Mouse (Mus musculus): ENCODE data around the gene Relt. TPM values are rescaled to one million over a fixed set of nuclear protein-coding genes. Genes with fewer than 3 reads are reported as not detected.

Relt gene
- polyA plus RNA-seq, 1 experiment from 2014 or later: 4.4 TPM

DNA sequence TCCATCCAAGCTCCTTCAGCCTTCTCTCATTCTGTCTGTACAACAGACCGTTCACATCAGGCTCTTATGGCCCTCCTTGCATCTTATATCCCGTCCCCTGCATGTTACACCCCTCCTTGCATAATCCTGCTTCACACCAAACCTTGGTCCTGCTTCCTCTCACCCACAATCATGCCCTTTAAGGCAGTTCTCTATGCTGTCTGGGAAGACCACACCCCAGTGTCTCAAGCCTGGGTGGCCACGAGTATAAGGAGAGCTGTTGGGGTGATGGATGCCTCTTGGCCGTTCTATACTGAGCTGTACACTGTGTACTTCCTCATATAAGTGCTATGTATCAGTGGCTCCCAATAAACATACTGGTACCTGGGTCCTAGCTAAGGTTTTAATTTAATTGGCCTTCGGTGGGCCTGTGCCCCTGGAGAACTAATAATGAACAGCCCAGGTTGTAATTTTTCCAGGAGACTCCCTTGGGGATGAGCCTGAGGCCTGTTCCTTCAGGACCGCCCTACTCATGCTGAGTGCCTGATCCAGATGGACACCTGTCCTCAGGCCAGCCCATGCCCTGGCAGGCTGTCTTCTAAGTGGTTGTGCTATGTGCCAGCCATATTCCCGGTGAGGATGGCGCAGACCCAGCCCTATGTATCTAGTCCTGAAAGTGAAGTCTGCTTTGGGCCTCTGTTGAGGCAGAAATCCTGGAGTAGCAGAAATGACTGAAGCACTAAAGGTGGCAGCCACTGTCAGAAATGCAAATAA lies 6.8 kb upstream of the Relt start:
- H3K27me3 ChIP-seq (ENCODE audit: insufficient read depth, poor library complexity, severe bottlenecking): no peaks in the 10 kb centered on the region
- no peak overlapping the region for H3K4me3 ChIP-seq
- peaks cover 25% of the 10 kb centered on the region for H3K4me1 ChIP-seq
- DNase-seq (ENCODE audit: low spot score): no peak
- H3K27ac ChIP-seq: peak overlapping the region; percentile 31; the same call in 1 of the 2 replicates
- 83% methylated on average over 8 of the region's 8 CpGs for WGBS
- no peaks in the 10 kb centered on the region for H3K9me3 ChIP-seq
- peaks cover 38% of the 10 kb centered on the region for H3K36me3 ChIP-seq

DNA sequence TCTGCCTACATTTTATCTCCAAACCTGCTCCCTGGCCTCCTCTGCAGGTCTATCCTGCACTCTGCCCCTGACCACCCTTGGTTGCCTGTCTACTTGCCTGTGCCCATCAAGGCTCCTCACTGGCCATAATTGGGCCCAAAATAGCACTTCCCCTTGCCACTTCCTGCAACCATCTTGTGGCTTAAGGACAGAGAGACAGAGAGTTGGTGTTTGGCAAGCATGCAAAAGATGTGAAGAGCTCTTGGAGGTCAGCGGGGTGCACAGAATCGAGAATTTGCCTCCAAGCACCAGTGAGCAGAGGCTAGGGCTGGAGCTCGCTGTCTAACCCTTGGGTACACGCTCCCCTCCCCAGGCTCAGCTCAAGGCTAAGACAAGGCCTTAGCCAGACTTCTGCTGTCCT lies 5.3 kb upstream of the Relt start:
- H3K27me3 ChIP-seq (ENCODE audit: insufficient read depth, poor library complexity, severe bottlenecking): no peaks in the 10 kb centered on the region
- H3K4me3 ChIP-seq: no peak overlapping the region
- H3K27ac ChIP-seq: peak overlapping the region; percentile 19; the same call in 1 of the 2 replicates
- no peak for DNase-seq (ENCODE audit: low spot score)
- peaks cover 24% of the 10 kb centered on the region for H3K36me3 ChIP-seq
- WGBS: 57% methylated on average over 4 of the region's 4 CpGs
- no peaks in the 10 kb centered on the region for H3K9me3 ChIP-seq
- peaks cover 25% of the 10 kb centered on the region for H3K4me1 ChIP-seq

DNA sequence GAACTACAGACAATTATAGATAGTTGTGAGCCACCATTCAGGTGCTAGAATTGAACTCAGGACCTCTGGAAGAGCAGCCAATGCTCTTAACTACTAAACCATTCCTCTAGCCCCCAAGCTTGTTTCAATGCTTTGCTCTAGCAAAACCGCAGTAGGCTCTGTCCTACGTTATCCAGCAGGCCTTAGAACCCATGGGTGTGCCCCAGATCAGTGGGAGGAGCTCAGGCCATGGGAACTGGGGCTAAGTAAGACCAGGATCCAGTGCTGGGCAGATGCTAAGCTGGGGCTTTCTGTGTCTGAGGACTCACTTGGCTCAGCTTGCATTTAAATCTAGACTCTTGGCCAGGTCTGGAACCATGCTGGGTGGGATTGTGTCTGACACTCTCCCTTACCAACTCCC lies 4.3 kb upstream of the Relt start:
- Histone ChIP-seq H3K27me3 (ENCODE audit: insufficient read depth, poor library complexity, severe bottlenecking) (no peaks in the 10 kb centered on the region), H3K4me1 (peaks cover 34% of the 10 kb centered on the region), H3K27ac (no peak overlapping the region), H3K4me3 (no peak overlapping the region), H3K9me3 (no peaks in the 10 kb centered on the region), H3K36me3 (peaks cover 14% of the 10 kb centered on the region)
- DNase-seq (ENCODE audit: low spot score): no peak
- WGBS: 44% methylated on average over 2 of the region's 2 CpGs

DNA sequence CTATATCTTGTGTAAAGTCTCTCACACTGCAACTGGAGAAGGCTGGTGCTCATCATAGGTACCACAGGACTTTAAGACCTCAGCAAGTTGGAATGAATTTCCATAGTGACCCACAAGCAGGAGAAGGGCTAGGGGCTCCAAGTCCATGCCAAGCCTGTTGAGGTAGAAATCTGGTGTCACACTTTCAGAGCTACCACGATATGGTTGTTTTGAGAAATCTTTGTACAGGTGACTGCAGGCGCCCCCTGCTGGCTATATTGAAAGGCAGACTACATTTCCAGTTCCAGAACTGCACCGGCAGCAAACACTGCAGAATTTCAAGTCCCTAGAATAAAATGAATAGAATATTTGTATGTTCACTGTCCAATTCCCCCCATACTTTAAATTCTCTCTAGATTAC lies 3.4 kb upstream of the Relt start:
- Histone ChIP-seq H3K36me3 (peaks cover 5% of the 10 kb centered on the region), H3K27ac (no peak overlapping the region), H3K9me3 (no peaks in the 10 kb centered on the region), H3K4me1 (peaks cover 39% of the 10 kb centered on the region), H3K4me3 (no peak overlapping the region), H3K27me3 (ENCODE audit: insufficient read depth, poor library complexity, severe bottlenecking) (no peaks in the 10 kb centered on the region)
- DNase-seq (ENCODE audit: low spot score): peak; percentile 80
- 13% methylated on average over 3 of the region's 3 CpGs for WGBS

DNA sequence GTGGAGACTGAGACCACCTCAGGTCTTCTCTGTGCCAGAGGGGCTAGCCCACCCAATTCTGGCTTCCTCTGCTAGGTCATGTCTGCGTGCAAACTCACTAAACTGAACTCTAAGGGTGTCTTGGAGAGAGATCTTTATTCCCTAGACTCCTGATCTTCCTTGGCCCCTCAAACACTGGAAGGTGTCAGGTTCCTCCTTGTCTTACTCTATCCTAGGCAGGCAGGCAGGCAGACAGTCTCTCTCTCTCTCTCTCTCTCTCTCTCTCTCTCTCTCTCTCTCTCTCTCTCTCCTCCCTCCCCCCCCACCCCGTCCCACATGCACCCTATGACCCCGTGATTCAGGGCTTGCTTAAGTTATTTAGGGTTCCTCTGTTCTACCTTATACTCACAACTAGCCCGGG lies 893 bp downstream of the Relt start:
- no peaks in the 10 kb centered on the region for H3K27me3 ChIP-seq (ENCODE audit: insufficient read depth, poor library complexity, severe bottlenecking)
- no peak for DNase-seq (ENCODE audit: low spot score)
- H3K36me3 ChIP-seq: no peaks in the 10 kb centered on the region
- WGBS: 5% methylated on average over 4 of the region's 4 CpGs
- H3K27ac ChIP-seq: peak overlapping the region; percentile 92
- H3K4me3 ChIP-seq: peak overlapping the region; percentile 85
- H3K9me3 ChIP-seq: no peaks in the 10 kb centered on the region
- peaks cover 52% of the 10 kb centered on the region for H3K4me1 ChIP-seq

DNA sequence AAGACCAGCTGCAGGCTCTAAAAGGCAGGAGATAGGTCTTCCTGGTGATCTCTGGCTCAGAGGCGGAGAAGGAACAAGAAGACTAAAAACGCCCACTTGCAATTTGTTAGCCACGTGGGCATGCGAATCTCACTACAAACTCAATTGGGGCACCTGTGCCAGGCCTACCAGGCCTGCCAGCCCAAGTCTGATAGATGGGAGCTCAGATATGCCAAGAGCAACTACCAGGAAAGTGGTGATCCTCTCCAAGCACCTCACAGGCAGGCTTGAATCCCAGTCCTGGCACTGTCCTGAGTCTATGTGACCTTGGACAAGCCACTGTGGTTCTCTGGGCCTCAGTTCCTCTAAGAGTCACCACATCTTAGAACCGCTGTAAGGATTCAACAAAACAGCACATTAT lies 2.0 kb downstream of the Relt start:
- Histone ChIP-seq H3K4me3 (no peak overlapping the region), H3K9me3 (no peaks in the 10 kb centered on the region), H3K36me3 (no peaks in the 10 kb centered on the region), H3K27me3 (ENCODE audit: insufficient read depth, poor library complexity, severe bottlenecking) (no peaks in the 10 kb centered on the region), H3K4me1 (peaks cover 57% of the 10 kb centered on the region), H3K27ac (peak overlapping the region; percentile 49; the same call in 1 of the 2 replicates)
- WGBS: 84% methylated on average over 5 of the region's 5 CpGs
- no peak for DNase-seq (ENCODE audit: low spot score)

DNA sequence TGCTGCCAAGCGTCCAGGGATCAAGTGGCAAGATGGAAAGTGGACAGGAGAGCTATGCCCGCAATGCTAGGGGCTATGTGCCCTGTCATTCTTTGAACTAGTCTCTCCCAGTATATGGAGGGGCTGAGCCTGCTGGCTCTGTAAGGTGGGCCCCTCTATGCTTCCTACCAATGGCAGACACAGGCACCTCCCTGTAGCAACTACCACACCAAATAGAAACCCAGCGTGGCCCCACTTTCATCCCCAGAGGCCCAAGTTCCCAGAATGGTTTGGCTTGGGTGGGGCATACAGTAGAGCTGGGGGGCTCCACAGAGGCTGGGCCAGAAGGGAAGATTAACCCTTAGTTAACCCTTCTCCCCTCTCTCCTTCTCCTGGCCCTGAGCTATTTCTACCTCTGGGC lies 2.8 kb downstream of the Relt start:
- H3K27me3 ChIP-seq (ENCODE audit: insufficient read depth, poor library complexity, severe bottlenecking): no peaks in the 10 kb centered on the region
- peaks cover 64% of the 10 kb centered on the region for H3K4me1 ChIP-seq
- H3K27ac ChIP-seq: peak overlapping the region; percentile 49; the same call in 1 of the 2 replicates
- H3K4me3 ChIP-seq: no peak overlapping the region; the same call in 1 of the 2 replicates
- peak; percentile 88 for DNase-seq (ENCODE audit: low spot score)
- WGBS: 64% methylated on average over 3 of the region's 3 CpGs
- no peaks in the 10 kb centered on the region for H3K36me3 ChIP-seq
- H3K9me3 ChIP-seq: no peaks in the 10 kb centered on the region

DNA sequence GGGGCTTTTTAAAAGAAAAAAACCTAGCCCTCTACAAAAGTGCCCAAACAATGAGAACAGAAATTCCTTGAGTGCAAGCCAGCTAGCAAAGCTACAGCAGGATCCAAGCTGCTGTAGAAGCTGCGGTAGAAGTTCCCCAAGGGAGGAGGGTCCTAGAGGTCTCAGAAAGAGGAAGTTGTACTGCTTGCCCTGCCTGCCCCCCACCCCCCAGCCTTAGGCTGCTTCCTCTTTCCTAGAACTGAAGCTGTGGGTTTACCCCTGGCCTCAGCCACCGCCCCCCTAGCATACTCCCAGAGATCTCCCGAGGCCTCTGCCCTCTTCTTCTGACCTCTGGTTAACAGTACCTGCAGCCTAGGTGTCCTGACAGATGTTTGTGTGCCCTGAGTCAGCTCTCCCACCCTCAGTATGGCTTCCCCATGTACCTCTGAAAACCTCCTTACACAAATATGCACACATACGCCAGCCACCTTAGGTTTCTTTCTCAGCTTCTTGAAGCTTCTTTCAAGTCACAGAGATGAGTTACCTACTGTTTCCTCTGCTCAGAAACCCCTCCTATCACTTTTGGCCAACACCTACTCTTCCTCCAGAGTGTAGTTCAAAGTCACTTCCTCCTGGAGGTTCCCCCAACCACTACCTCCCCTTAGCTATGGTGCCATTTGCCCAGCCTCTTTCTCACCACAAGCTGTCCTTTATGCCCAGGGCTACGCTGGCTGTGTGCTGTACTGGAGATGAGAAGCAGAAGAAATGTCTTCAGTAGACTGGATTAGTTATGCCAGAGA lies 7.3 kb downstream of the Relt start:
- H3K4me3 ChIP-seq: no peak overlapping the region
- WGBS: 58% methylated on average over 5 of the region's 5 CpGs
- no peaks in the 10 kb centered on the region for H3K9me3 ChIP-seq

DNA sequence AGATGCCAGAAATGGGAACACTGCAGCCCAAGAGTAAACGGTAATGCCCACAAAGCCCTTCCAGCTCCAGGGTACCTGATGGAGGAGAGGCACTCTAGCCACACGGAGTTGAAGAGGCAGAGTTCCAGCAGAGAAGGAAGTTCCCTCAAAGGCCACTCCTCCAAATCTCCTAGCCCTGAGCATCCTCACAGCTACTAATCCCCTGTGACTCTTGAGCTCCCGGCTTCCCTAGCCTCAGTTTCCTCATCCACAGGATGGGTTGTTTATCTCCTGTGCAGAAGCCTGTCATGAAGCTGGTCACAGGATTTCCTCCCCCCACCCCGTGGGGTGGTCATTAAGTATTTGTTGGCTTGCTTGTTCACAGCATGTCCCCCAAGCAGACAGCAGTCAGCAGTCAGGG lies 7.9 kb downstream of the Relt start:
- 42% methylated on average over 4 of the region's 4 CpGs for WGBS
- H3K36me3 ChIP-seq: no peaks in the 10 kb centered on the region
- H3K27ac ChIP-seq: peak overlapping the region; percentile 76
- no peak overlapping the region for H3K4me3 ChIP-seq
- peaks cover 79% of the 10 kb centered on the region for H3K4me1 ChIP-seq
- H3K27me3 ChIP-seq (ENCODE audit: insufficient read depth, poor library complexity, severe bottlenecking): no peaks in the 10 kb centered on the region
- H3K9me3 ChIP-seq: no peaks in the 10 kb centered on the region
- DNase-seq (ENCODE audit: low spot score): no peak

More for the DNA sequence above, 7.3 kb downstream of the Relt start:
- peaks cover 85% of the 10 kb centered on the region for H3K4me1 ChIP-seq
- H3K36me3 ChIP-seq: no peaks in the 10 kb centered on the region
- no peaks in the 10 kb centered on the region for H3K27me3 ChIP-seq (ENCODE audit: insufficient read depth, poor library complexity, severe bottlenecking)
- no peak for DNase-seq (ENCODE audit: low spot score)
- peak overlapping the region; percentile 76 for H3K27ac ChIP-seq

DNA sequence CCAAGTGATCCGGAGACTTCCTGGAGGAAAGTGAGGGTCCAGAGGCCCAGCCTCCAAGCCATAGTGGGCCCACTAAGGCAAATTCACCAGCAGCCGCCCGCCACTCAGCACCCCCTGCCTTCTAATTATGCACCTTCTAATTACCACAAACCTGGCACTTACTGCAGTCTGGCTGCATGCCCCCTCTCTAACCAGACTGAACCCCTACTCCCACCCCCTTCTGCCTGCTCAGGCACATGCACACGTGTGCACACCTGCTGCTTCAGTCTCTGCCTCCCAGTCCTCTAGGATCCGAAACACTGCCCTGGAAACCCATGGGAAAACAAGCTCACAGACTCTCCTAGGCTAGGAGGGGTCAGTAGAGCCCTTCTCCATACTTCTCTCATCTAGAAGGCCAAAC lies 8.4 kb downstream of the Relt start:
- Histone ChIP-seq H3K4me1 (peaks cover 76% of the 10 kb centered on the region), H3K27me3 (ENCODE audit: insufficient read depth, poor library complexity, severe bottlenecking) (no peaks in the 10 kb centered on the region), H3K4me3 (no peak overlapping the region), H3K36me3 (peaks cover 3% of the 10 kb centered on the region; the same call in 1 of the 2 replicates), H3K27ac (peak overlapping the region; percentile 63), H3K9me3 (no peaks in the 10 kb centered on the region)
- no peak for DNase-seq (ENCODE audit: low spot score)
- 80% methylated on average over 5 of the region's 5 CpGs for WGBS

DNA sequence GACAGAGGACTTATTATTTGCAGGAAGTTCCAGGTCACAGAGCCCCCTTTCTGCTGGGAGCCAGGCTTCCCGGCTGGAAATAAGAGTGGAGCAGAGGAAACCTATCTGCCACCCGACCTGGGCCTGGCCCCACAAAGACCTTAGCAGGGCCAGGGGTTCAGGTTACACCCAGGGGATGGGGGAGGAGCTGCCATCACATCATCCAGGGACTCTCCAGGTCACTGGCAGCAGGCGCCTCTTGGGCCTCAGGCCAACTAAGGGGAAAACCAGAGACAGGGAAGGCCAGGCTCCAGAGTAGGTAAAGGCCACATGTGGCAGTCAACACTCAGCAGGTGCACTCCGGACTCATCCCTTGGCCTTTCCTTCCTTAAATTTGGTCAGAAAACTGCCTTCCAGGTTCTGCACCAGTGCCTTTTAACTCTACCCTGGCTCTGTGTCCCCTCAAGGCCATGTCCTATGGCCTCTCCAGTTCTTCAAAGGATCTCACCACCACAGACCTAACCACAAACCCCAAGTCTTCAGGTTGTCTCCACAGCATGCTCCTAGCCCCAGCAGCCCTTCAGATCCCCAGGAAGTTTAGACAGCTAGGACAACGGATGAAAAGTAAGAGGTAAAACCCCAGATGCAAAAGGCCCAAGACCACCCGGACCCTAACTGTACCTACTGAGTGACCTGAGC lies 9.0 kb downstream of the Relt start:
- Histone ChIP-seq H3K27ac (peak overlapping the region; percentile 63), H3K4me3 (no peak overlapping the region), H3K27me3 (ENCODE audit: insufficient read depth, poor library complexity, severe bottlenecking) (no peaks in the 10 kb centered on the region), H3K9me3 (no peaks in the 10 kb centered on the region), H3K36me3 (peaks cover 7% of the 10 kb centered on the region; the same call in 1 of the 2 replicates), H3K4me1 (peaks cover 73% of the 10 kb centered on the region)
- 38% methylated on average over 6 of the region's 6 CpGs for WGBS
- no peak for DNase-seq (ENCODE audit: low spot score)

DNA sequence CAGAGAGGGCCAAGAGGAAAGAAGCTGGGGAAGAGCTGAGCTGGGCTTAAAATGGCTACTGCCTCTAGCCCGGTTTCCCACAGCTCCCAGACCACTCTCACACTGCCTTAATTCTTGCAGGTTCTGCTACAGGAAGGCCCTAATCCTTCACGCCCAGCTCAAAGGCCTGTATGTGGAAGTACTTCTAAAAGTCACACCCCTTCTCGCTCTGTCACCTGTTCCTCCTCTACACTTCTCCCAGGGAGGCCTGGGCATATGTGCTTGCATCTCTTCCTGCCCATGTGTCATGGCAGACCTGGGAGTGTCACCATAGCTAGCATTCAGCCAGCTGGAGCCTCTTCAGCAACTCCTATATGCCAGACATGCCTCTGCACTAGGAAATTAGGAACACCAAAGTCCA lies 9.8 kb downstream of the Relt start:
- peaks cover 7% of the 10 kb centered on the region; the same call in 1 of the 2 replicates for H3K36me3 ChIP-seq
- H3K27ac ChIP-seq: peak overlapping the region; percentile 63
- 73% methylated on average over 3 of the region's 3 CpGs for WGBS

More for the DNA sequence above, 9.8 kb downstream of the Relt start:
- no peak for DNase-seq (ENCODE audit: low spot score)
- Histone ChIP-seq H3K4me1 (peaks cover 65% of the 10 kb centered on the region), H3K4me3 (no peak overlapping the region), H3K9me3 (no peaks in the 10 kb centered on the region), H3K27me3 (ENCODE audit: insufficient read depth, poor library complexity, severe bottlenecking) (no peaks in the 10 kb centered on the region)

All from heart, embryonic 10.5 days (tissue).